Mouse (Mus musculus) left cerebral cortex, adult 18-20 months (tissue): ENCODE measurements around the gene Ccdc57. TPM values are rescaled to one million over a fixed set of nuclear protein-coding genes. Genes with fewer than 3 reads are reported as not detected.
A peak's percentile ranks its signal among the peaks of the same experiment; 100 is the strongest.

Experiments used
- DNase-seq, 2 experiments: peaks; one replicate each; pipeline ENCODE4 v3.0.0; 2021 to 2022; ENCODE audit warnings: low spot score in 2 of 2, mixed read lengths in 1 of 2
- total RNA-seq, 2 experiments: library from RNA; stranded (reverse); gene quantifications; 2 replicates each; pipeline ENCODE4 v1.2.3; 2021

Gene Ccdc57
- total RNA-seq, 2 experiments from 2014 or later: 7.2 to 9.3 TPM

DNA sequence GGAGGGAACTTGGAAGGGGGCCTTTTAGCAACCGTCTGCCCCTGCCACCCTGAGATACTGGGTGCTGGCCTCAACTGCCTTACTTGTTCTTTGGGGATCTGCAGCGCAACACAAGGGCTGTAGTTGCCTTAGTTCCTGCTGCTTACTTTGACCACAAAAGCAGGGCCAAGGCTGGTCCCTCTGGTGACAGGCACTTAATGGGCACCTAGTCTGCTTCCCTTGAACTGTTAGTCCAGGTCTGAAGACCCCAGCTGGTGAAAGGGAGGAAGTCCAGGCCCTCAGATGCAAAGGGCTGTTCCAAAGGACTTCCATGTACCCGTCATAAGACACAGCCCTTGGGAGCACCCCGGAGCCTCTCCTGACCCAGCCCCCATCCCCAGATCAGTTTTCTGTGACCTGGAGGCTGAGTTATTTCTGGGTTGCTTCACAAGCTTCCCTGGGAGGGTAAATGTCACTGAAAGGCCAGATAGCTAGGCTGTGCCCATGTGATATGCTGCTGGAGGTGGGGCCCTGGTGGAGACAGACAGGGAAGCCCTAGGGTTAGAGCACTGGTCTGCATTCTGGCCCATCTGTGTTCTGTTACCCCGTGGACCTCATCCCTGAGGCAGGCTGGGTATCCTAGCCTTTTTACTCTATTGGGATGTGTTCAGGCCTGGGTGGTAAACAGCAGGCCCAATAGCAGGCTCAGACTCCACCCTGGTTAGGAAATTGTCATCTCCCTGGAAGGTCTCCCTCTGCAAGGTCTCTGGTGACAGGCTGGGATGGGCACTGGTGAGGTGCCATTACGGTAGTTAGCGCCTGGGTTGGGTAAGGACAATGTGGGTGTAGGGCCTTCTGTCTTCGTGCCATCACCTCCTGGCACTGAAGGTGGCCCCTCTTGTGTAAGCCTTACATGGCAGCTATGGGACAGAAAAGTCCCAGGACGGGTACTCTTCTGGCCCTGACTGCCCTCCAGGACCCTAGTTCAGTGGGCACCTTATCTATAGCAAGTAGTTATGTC, 19.4 kb upstream of the Ccdc57 start:
- no peak for DNase-seq

DNA sequence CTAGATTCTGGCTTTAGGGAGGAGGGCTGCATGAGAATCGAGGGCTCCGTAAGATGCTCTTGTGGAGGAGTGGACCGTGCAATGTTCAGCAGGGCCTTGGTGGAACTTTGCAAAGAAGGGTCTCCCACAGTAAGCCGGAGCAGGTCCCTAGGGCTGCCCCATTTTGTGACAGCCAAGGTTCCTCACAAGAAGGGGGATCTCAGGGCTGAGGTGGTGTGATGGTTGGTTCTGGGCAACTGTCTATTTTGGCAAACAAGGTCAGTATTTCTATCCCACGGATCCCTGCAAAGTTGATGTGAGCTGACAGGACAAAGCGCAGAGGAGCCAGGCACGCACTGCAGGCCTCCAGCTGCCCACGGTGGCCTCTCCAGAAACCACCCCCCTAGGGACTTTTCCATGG, 18.6 kb upstream of the Ccdc57 start:
- DNase-seq: no peak

DNA sequence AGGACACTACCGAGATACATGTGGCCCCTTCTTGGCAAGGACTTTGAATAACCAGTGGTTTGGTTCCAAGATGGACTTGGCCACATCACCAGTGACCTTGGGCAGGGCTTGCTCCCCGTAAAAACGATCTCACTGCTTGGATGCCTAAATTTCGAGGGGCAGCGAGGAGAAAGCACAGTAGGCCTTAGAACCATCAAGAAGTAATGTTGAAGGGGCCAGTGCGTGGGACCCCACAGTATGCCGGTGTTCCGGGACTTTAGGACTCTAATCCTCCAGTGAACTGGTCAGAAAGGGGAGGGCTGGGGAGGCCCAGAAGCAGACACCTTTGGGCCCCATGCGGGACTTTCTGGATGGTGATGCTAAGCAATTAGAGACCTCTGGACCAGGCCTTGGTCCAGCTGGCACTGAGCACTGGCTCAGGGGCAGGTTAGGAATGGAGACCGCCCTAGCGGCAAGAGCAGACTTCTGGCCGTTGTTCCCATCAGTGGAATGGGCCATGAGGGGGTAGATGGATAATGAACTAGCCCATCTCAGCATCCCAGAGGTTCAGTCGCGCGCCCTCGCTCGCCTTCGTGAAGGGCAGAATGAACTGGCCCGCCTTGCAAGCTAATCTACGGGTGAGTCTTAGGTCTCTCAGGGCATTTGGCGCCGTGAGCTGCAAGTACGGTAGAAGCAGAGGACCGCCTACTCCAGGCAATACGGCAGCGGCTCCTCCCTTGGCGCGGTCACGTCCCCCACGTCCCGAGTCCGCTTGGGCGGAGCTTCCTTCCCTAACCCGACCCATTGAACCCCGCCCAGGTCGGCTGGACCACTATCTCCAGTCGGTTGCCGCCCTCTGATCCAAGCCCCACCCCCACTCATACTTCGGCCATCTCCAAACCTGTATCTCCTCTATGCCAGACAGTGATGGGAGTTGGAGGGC, 17.9 kb upstream of the Ccdc57 start:
- peak; percentile 69 to 77 for DNase-seq

DNA sequence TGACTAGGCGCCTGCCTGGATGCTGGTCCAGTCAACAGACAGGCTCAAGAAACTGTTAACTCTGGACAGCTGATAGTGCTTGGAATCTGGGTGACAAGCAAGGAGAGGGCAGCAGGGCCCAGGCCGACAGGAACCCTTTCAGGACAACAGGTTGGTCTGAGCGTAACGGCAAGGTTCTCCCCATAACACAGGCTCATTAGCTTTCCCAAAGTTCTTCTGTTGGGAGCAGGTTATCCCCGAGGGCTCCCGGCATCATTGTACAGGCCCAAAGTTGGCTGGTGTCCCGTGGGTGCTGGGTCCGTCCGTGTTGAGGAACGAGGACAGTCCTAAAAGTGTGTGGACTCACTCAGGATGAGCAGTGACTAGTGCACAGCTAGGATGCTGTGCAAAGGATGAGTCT, 17.2 kb upstream of the Ccdc57 start:
- DNase-seq: no peak

DNA sequence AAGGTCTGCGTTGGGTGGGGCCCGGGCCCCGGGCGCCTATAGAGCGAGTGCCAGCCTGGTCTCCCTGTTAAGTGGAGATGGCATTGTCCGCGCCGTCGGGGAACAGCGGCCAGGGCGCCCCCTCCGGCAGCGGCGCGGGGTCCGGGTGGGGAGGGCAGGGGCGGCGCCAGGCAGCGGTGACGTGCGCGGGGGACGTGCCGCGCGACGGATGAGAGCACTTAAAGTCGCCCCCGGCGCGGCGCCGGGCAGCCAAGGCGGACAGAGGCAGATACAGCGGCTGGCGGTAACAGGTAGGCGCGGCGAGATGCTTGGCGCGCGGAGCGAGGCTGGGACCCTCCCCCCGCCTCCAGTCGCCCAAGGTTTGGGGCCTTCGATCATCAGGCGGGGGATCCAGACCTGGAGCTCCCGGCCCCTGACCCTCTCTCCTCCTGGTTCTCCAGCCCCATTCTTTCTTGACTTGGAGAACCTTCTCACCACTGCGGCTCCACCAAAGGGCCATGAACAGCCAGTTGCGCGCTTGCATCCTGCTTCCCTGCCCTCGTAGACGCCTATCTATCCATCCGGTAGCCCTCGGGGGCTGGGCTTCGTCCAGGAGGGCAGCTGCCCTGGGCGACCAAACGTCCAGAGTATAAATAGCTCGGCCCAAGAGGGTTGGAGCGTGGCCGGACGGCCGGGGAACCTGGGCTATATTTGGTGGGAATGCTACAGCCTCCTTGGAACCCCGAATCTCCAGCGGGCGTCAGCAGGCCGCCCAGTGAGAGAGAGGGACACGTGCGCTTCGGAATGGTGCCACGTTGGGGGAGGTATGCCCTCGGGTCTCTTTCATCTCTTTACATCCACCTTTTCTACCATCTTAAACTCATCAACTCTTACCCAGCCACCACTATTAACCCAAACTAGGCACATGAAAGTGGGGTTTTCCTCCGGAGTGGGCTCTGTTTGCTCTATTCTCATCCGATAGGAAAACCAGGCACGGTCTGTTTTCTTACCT, 16.5 kb upstream of the Ccdc57 start:
- no peak for DNase-seq

DNA sequence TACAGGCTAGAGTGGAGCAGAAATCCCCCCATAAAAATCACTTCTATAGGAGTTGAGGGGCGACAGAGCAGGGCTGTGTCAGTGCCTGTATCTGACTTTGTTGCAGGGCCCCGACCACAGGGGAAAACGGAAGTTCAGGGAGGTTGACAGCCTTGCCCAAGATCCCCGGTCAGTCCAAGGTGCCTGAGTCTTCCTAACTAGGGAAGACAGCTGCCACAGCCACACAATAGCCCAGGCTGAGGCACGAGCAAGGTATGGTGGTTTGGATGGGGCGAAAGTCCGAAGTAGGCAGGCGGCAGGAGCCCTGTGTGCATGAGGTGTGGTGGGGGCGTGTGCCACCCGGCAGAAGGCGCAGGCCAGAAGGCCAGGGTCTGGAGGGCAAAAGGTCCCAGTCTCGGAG, 15.7 kb upstream of the Ccdc57 start, which contains the start of gene Slc16a3:
Gene Slc16a3, plus strand, starts transcription at position 153 of the 400 bp plus-strand sequence.
- DNase-seq: no peak

DNA sequence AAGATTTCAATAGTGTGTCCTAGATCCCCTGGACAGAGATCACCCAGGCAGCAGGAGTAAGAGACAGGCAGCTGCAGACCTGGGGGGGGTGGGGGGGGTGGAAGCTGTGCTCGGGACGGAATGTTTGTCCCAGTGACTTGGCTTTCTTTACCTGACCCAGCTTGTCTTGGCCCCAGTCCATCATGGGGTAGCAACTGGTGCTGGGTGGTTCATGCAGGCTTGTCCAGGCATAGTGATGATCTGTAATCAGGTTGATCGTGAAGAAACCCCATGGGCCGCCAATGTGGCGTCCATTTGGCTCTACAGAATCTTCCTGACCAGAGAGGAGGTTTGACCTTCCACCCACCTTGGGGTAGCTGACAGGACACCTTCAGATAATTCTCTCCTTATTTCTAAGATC, 13.3 kb upstream of the Ccdc57 start:
- DNase-seq: no peak

DNA sequence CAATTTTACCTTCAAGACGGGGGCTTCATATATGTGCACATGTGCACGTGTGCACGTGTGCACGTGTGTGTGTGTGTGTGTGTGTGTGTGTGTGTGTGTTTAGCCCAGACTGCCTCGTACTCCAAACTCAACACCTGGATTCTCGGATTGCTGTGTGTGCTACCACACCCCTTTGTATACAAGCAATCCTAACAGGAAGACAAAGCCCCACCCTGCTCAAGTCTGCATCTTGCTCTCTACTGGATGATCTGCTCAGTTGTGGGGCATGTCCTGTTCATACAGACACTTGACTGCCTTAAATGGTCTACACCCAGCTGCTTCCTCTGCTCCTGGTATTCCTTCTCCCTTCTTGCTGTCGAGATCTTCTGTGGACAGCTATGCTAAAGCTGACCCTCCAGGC, 12.6 kb upstream of the Ccdc57 start:
- no peak for DNase-seq

DNA sequence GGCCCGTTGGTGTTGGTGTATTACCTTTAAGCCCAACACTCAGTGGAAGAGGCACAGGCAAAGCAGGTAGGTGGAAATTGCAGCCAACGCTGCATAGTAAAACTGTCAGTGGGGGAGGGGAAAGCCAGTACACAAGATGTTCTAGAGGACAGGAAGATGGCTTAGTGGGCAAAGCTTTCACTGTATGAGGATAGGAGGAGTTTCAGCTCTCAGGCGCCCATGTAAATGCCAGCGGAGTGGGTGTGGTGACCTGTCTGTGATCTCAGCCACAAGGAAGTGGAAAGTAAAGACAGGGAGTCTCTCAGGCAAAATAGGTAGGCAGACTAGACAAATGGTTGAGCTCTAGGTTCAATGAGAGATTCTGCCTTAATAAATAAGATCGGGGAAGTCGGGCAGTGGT, 8.3 kb upstream of the Ccdc57 start:
- DNase-seq: no peak

DNA sequence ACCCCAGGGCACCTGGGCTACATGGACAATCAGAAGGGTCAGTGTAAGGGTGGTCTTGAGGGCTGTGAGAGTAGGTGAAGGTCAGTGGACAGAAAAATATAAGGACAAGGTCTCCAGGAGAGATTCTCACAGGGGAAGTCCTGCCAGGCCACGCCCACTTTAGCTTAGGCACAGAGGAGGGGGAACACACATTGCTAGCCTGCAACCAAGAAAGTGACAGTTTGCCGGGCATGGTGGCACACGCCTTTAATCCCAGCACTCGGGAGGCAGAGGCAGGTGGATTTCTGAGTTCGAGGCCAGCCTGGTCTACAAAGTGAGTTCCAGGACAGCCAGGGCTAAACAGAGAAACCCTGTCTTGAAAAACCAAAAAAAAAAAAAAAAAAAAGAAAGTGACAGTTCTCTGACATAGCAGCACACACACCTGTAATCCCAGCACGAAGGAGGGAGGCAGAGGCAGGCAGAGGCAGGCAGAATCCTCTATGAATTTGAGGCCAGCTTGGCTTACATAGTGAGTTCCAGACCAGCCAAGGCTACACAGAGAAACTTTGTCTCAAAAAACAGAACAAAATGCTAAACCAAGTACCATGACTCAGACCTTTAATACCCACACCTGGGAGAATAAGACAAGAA, 7.2 kb upstream of the Ccdc57 start:
- no peak for DNase-seq

DNA sequence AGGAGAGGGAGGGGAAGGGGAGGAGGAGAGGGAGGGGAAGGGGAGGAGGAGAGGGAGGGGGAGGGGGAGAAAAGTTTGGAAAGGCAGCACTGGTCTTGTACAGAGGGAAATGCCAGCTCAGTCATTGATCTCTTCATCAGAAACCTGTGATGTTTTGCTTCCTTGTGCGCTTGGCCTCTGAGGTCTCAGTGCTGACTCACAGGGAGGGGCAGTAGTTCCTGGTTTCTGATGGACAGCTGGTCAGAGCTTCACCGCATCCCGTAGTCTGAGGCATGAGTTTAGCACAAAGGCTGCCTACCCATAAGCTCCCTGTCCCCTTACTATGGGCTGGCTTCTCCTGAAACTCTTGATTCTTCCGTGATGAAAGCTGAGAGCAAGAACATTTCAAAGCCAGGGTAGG, 6.1 kb upstream of the Ccdc57 start:
- no peak for DNase-seq

DNA sequence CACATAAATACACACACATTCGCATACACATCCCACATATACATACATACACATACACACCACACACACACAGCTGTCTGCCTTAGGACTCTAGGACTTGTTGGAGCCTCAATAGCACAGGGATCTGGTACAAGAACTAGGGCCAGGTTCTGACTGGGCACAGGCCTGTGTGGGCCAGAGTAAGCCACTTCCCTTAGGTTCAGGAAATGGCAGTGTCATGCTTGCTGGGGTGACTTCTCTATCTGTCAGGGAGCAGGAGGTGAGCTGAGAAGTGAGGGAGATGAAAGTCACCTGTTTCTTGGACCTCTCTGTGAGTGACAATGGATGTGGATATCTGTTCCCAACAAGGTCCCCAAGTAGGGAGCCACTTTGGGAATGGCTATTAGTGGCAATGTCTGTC, 5.3 kb upstream of the Ccdc57 start:
- DNase-seq: no peak

DNA sequence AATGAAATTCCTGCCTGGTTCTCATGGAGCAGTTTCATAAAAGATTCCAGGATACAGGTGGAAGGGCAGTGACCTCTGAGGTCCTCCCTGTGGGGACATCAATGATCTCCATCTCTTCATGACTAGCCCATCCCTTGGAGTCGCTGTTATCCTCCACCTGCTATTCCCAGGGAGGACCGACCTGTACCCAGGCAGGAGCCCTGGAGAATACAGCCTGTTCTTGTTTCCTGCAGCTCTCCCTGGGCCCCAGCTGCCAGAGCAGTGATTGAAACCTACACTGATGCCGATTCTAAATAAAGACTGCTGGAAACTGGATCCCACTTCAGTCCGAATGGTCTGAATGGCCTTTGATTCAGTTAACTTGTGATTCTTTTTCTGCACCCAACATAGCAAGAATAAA, 1.2 kb downstream of the Ccdc57 start:
- no peak for DNase-seq

DNA sequence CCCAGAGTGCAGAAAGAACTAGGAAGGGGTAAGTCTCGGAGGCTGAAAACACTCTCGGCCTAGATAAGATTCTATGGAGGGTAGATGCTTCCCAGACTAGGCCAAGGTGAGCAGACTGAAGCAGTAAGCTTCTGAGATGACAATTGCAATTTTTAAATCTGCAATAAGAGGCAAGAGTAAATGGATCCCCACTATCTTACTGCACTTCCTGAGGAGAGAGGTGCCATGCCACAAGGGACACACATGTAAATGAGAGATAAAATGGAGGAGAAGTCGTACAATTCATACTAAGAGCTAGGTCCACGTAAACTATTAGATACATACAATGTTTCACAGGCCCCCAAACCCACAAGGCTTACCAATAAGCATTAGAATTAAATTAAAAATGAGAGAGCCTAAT, 4.2 kb downstream of the Ccdc57 start:
- no peak for DNase-seq

DNA sequence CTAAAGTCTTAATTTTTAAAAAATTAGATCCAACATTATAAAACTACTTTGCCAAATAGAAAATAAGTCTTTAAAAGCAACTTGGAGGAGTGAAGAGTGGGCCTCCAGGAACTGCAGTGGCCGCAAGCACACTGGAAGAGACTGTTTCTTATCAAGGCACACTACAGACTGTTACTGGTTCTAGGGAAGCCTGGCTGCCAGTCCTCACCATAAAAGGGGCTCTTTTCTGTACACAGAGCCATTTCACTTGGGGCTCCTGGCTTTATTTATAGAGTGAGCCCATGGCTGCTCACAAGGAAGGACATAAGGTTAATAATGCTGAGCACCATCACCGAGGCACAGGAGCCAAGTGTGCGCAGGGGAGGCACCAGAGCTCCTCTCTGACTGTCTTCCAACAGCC, 10.1 kb downstream of the Ccdc57 start:
- no peak for DNase-seq

DNA sequence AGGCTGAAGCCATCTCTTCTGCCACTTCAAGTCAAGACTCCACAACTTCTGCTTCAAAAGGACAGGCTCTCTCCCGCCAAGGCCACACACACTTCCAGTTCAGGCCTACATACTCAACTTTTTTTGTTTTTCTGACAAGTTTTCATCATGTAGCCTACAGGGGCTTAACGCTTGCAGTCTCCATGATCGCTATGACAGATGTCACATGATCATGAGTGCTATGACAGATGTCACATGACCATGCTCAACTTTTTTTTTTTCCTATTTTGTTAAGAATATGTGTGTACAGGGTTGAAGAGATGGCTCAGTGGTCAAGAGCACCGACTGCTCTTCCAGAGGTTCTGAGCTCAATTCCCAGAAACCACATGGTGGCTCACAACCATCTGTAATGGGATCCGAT, 14.9 kb downstream of the Ccdc57 start:
- no peak for DNase-seq

DNA sequence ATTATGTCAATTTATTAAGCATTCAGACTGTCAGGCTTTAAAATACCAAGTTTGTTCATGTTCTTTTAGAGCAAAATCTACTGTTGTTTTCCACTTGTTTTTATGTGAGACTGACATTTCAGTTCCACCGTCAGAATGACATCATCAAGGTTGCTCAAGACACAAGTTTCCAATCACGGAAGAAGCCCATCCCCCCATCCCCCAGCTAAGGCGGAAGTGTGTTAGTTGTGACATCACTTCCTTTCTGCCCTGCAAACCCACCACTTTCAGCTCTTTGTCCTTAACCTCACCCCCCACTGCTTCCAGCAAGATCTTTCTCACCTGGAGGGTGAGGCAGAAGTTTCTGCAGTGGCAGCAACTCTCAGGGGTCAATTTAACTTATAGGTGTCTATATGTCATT, 16.2 kb downstream of the Ccdc57 start:
- DNase-seq: no peak

DNA sequence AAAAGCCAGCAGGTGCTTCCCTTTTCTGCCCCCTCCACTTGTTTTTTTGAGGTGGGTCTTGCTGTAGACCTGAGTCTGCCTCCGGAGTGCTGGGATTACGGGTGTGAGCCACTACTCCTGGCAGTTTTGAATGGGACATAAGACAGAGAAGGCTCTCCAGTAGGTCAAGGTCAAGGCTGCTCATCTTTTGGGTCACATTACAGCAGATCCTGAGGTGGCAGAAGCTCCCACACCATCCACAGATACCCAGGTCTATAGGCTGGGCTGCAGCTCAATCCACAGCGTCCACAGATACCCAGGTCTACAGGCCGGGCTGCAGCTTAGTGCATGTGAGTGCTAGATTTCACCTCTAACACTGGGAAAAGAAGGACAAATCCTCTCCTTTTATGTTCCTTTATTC, 18.9 kb downstream of the Ccdc57 start:
- DNase-seq: no peak

DNA sequence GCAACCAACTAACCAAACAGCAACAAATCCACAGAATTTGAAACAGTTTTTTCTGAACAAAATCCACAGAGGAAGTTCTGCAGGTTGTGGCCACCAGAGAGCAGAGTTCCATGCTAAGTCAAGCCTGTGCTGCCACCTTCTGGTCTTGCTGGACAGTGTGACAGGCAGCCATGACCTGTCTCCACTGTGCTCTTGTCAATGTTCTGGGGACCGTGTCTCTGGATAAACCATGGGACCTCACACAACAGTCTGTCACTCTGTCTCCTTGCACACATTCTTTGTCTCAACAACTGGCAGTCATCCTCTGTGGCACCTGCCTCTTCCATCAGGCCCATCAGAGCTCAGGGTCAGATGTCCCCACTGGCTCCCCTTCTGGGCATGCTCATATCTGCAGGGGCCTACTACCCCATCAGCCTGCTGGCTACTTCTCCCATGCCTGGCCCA, 27.2 kb downstream of the Ccdc57 start:
- DNase-seq: peak; percentile 70 to 71

DNA sequence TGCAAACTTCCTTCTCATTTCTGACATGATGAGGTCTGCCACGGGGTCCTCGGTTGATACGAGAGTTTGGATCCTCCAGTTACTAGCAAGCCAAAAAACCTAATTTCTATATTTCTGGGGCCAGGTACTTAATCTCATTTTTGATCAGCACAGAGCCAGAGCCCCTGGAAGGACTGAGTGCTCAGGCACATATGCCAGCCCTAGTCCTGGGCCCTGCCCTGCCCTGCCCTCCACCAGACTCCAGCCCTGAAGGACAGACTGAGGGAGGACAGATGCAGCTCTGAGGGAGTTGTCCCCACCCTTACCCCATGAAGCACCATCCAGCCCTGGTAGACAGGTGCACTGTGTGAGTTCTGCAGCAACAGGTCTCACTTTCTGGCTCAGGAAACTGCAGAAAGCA, 28.1 kb downstream of the Ccdc57 start:
- DNase-seq: no peak
